Mouse (Mus musculus): ENCODE data around the gene Sh2b2.
A peak's percentile ranks its signal among the peaks of the same experiment; 100 is the strongest.

The Sh2b2 gene

DNA sequence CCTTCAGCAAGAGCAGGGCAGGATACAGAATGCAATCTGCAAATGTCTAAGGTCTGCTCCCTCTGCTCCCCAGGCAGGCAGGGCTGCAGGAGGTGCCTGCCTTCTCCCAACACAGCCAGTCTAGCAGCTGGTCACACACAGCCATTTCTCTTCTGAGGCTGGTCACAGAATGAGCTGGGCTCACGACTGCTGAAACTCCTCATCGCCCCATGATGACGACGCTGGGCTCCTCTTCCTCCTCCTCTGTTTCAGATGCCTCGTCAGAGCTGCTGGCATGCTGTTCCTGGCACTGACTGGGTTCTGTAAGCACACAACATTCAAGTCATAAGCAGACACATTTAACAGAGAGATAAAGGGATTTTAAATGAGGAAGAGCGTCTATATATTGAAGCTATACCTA lies 65.2 kb downstream of the Sh2b2 start:
- DNase-seq (ENCODE audit: low spot score), result no peak

GRCm38 (mm10) chr5:136179594-136179993 lies 66.8 kb downstream of the Sh2b2 start:
- no peak for DNase-seq (ENCODE audit: low spot score)

- peak; percentile 53 for DNase-seq (ENCODE audit: low spot score)
Observed at GRCm38 (mm10) chr5:136173606-136174463, 72.5 kb downstream of the Sh2b2 start.

DNA sequence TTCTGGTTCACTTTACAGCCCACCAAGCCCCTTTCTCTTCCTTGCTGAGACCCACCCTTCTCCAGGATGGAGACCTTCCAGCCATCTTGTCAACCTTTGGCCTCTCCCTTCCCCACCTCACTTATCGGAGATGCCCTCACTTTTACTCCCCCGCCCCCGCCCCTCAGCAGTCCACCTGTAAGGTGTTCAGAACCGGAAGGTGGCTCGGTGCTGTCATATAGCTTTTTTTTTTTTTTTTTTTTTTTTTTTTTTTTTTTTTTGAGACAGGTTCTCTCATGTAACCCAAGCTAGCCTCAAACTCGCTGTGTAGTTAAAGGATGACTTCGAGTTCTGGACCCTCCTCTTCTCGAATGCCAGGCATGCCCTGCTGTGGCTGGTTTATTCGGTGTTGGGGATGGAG lies 73.4 kb downstream of the Sh2b2 start:
- no peak for DNase-seq (ENCODE audit: low spot score)

GRCm38 (mm10) chr5:136171363-136172341 lies 74.7 kb downstream of the Sh2b2 start:
- DNase-seq (ENCODE audit: low spot score), result no peak

DNA sequence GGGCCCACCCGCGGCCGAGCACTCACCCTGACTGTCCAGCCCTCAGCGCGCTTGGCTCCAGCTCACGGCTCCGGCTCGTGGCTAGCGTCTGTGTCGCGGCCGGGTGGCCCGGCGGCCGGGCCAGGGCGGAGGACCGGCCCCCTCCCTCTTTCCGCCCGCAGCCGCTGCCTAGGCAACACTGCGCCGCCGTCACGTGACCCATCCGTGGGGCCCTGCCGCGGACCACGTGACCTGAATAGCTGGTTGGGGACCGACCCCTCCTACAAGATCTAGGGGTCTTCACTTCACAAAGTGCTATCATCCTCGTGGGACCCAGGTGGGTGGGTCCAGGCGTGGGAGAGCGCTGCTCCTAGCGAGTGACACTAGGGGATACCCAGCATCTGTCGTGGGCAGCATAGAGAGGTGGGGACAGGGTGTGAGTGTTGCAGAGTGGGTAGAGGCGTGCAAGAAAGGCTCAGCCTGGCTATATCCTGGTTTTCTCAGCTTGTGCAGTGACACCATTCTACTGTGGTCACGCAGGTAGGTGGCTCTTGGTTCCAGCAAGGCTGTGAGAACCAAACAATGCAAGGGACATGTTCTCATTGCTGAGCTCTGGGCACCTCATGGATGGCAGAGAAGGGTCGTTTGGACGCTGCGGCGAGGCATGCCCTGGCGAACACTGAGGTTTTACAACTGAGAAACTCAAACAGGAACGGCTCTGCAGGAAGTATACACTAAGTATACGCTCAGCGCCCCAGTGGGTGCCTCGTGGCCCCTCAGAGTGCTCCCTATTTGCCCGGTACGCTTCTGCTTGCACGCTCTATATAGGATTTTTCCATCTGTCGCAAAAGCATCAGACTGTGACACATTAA lies 75.6 kb downstream of the Sh2b2 start, which contains the start of gene Orai2:
Gene Orai2, minus strand, starts transcription at position 202 of the 851 bp plus-strand sequence.
- DNase-seq (ENCODE audit: low spot score), result peak; percentile 73

GRCm38 (mm10) chr5:136169626-136170511 lies 76.5 kb downstream of the Sh2b2 start:
- peak; percentile 17 for DNase-seq (ENCODE audit: low spot score)

Measured in ovary, postnatal 36 days (tissue).